Mouse (Mus musculus) midbrain, embryonic 13.5 days (tissue): ENCODE results near the gene Selenom. TPM values are rescaled to one million over a fixed set of nuclear protein-coding genes. Genes with fewer than 3 reads are reported as not detected.
A peak's percentile ranks its signal among the peaks of the same experiment; 100 is the strongest.

ENCODE experiments used
- ATAC-seq: fragments of 200-750 bp; cut with Nextera tagmentation; 2 replicates; pipeline ENCODE4 v1.8.0; 2017; ENCODE audit warnings: mild to moderate bottlenecking, moderate TSS enrichment, moderate library complexity
- H3K27ac ChIP-seq: fragments of 300-500 bp; sonication (generic); 2 replicates; pipeline ENCODE4 v1.5.1; 2015; ENCODE audit warnings: inconsistent platforms, mild to moderate bottlenecking, moderate library complexity
- H3K27me3 ChIP-seq: fragments of 300-500 bp; sonication (generic); 2 replicates; pipeline ENCODE4 v1.6.1; 2015; ENCODE audit warnings: mild to moderate bottlenecking, inconsistent platforms
- H3K36me3 ChIP-seq: fragments of 300-500 bp; sonication (generic); 2 replicates; pipeline ENCODE4 v1.6.1; 2015; ENCODE audit warnings: mild to moderate bottlenecking, inconsistent platforms
- H3K4me1 ChIP-seq: fragments of 300-500 bp; sonication (generic); replicated peaks from 2 replicates; pipeline ENCODE4 v1.6.1; 2015; ENCODE audit warnings: inconsistent platforms
- H3K4me2 ChIP-seq: fragments of 300-500 bp; sonication (generic); replicated peaks from 2 replicates; pipeline ENCODE4 v1.6.1; 2015; ENCODE audit warnings: moderate library complexity, mild to moderate bottlenecking, inconsistent platforms
- H3K4me3 ChIP-seq: fragments of 300-500 bp; sonication (generic); replicated peaks from 2 replicates; pipeline ENCODE4 v1.5.1; 2015; ENCODE audit warnings: mild to moderate bottlenecking, inconsistent platforms
- H3K9ac ChIP-seq: fragments of 300-500 bp; sonication (generic); replicated peaks from 2 replicates; pipeline ENCODE4 v1.6.1; 2015; ENCODE audit warnings: mild to moderate bottlenecking, inconsistent platforms
- H3K9me3 ChIP-seq: fragments of 300-500 bp; sonication (generic); 2 replicates; pipeline ENCODE4 v1.6.1; 2016; ENCODE audit warnings: mild to moderate bottlenecking, inconsistent platforms
- WGBS: fragments of 180-500 bp; shearing (Covaris S2); methylation state at CpG from one replicate; pipeline ENCODE4 v1.1.7; 2015; 5-methylcytosine and 5-hydroxymethylcytosine counted together
- polyA plus RNA-seq: library from polyadenylated mRNA; unstranded; fragments of >200 nt; fragmentation: Nextera tagmentation; extraction: Ambion mirVana; gene quantifications from 2 replicates; pipeline ENCODE4 v1.2.1, GENCODE M21; 2015

Selenom gene
- polyA plus RNA-seq, 1 experiment from 2014 or later = 32.0 TPM

DNA sequence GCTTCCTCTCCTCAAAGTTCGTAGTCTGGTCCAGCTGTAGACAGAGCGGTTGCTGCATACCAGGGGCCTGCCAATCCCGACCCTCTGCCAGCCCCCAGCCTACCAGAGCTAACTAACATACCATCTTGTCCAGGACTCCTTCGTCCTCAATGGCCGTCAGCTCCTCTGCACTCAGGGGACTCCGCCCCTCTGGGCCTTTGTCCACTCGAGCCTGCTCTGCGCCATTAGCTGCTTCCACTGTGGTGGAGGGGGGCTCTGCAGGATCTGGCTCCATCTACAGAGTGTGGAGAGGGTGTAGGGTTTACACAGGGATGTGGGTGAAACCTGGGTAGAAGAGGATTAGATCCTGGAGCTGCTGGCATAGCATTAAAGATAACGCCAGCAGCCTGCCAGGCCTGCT, 11.7 kb downstream of the Selenom start:
- WGBS = 77% methylated on average over 9 of the region's 9 CpGs
- peaks cover 39% of the 10 kb centered on the region for H3K36me3 ChIP-seq
- no peak for ATAC-seq
- H3K27me3 ChIP-seq = no peaks in the 10 kb centered on the region
- H3K4me1 ChIP-seq = no peaks in the 10 kb centered on the region
- no peak overlapping the region for H3K4me2 ChIP-seq
- no peak overlapping the region for H3K27ac ChIP-seq
- H3K9ac ChIP-seq = no peak overlapping the region
- no peak overlapping the region for H3K4me3 ChIP-seq
- H3K9me3 ChIP-seq = no peaks in the 10 kb centered on the region

DNA sequence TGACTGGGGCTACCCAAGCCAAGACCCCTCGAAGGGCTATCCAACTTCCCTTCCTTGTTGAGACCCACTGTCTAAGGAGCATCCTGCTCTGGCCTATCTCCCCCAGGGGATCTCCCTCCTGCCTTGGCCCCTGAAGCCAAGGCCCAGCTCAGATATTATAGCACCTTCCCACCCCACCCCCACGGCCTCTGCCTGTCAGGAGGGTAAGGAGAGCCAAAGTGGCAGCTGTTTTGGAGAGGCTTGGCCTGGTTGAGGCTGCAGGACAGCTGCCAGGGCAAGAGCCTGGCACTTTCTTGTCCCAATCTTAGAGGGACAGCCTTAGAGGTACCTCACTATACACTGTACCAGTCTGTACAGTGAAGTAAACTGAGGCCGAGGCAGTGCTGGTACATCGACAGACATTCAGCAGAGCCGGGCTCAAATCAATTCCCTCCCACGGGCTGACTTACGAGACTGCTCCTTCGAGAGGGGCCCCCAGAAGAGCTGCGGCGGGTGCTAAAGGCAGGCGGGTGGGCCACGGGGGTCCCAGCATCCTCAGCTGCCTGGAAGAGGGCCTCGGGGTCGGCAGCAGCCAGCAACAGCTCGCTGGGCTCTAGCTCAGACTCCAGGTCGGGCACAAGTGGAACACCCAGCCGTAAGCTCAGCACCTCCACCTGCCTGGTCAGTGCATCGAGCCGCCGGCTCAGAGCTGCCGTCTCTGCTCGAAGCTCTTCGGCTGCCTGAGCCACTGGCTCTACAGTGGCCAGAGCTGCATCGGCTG, 12.7 kb downstream of the Selenom start:
- Histone ChIP-seq H3K36me3 (peaks cover 41% of the 10 kb centered on the region), H3K4me2 (no peak overlapping the region), H3K4me1 (no peaks in the 10 kb centered on the region), H3K9ac (no peak overlapping the region), H3K4me3 (no peak overlapping the region), H3K27ac (no peak overlapping the region), H3K27me3 (no peaks in the 10 kb centered on the region), H3K9me3 (no peaks in the 10 kb centered on the region)
- 93% methylated on average over 23 of the region's 24 CpGs for WGBS
- no peak for ATAC-seq

DNA sequence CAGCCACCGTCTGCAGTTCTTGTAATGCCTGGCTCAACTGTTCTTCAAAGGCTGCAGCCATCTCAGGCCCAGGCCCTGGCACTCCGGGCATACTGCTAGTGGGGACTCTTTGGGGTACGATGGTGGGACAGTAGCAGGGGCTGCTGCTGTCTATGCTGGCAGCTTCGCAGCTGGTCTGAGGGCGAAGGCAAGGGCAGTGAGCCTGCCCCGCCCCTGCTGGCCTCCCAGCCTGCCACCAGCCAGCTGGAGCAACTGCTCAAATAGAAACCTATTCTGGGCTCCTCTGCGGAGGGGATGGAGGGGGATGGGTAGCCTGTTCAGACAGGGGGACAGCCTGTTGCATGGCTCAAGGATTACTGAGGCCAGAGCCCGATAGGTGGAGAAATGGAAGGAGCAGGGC, 13.3 kb downstream of the Selenom start:
- no peak overlapping the region for H3K4me2 ChIP-seq
- 73% methylated on average over 8 of the region's 8 CpGs for WGBS
- H3K27ac ChIP-seq = no peak overlapping the region
- no peaks in the 10 kb centered on the region for H3K4me1 ChIP-seq
- no peak overlapping the region for H3K9ac ChIP-seq
- H3K9me3 ChIP-seq = no peaks in the 10 kb centered on the region
- H3K27me3 ChIP-seq = no peaks in the 10 kb centered on the region
- peaks cover 41% of the 10 kb centered on the region for H3K36me3 ChIP-seq
- ATAC-seq = no peak
- H3K4me3 ChIP-seq = no peak overlapping the region

DNA sequence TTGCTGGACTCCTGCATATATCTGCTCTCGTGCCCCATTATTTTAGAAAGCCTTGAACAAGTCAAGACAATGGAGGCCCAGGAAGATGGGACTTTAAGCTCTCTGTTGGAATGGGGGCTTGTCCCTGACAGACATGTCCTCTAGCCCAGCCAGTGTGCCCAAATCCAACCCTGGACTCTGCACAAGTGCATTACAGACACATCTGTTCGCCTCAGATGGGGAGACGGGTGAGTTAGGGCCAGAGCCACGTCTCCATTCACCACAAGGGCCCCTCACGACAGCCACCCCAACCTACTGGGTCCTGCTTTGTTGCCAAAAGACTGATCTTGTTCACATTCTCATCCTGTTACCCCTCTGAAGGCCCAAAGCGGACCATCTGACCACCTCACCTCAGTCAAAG, 13.7 kb downstream of the Selenom start:
- Histone ChIP-seq H3K9ac (no peak overlapping the region), H3K27ac (no peak overlapping the region), H3K27me3 (no peaks in the 10 kb centered on the region), H3K4me2 (no peak overlapping the region), H3K4me3 (no peak overlapping the region), H3K36me3 (peaks cover 40% of the 10 kb centered on the region), H3K4me1 (no peaks in the 10 kb centered on the region), H3K9me3 (no peaks in the 10 kb centered on the region)
- WGBS = 85% methylated on average over 6 of the region's 6 CpGs
- ATAC-seq = no peak

DNA sequence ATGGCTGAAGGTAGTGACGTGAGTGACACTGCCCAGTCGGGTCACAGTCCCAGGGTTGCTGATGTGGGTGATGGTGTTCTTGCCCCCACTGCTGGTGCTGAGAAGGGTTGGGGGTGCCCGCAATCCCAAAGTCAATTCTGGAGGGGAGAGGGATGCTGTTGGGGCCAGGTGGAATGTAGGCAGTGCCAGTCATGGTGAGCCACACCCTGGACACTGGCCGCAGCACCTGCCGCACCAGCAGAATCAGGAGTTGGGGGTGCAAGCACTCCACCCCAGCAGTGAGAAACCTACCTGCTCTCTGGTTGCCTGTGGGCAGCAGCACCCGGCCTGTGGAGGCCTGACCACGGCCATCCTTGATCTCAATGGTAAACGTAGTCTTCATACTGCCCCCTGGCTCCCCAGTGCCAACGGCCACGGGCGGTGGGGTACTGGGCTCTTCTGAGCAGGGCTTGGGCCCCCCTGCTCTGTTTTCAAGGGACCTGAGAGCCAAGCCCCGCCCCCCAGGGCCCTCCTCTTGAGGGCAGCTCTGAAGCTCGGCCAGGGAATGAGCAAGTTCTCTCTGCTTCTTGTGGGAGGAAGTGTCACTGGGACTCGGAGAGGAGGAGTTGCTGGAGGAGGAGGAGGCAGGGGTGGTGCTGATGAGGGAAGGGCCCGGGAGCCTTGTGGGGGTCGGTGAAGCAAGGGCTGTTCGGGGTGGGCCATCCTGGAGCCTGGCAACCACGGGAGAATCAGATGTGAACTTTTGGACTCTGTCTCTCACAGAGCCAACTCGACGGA, 15.2 kb downstream of the Selenom start:
- no peaks in the 10 kb centered on the region for H3K27me3 ChIP-seq
- no peak overlapping the region for H3K9ac ChIP-seq
- H3K4me1 ChIP-seq = no peaks in the 10 kb centered on the region
- 85% methylated on average over 20 of the region's 20 CpGs for WGBS
- H3K36me3 ChIP-seq = peaks cover 40% of the 10 kb centered on the region
- no peak for ATAC-seq
- no peak overlapping the region for H3K4me2 ChIP-seq
- H3K9me3 ChIP-seq = no peaks in the 10 kb centered on the region
- no peak overlapping the region for H3K4me3 ChIP-seq
- H3K27ac ChIP-seq = no peak overlapping the region

DNA sequence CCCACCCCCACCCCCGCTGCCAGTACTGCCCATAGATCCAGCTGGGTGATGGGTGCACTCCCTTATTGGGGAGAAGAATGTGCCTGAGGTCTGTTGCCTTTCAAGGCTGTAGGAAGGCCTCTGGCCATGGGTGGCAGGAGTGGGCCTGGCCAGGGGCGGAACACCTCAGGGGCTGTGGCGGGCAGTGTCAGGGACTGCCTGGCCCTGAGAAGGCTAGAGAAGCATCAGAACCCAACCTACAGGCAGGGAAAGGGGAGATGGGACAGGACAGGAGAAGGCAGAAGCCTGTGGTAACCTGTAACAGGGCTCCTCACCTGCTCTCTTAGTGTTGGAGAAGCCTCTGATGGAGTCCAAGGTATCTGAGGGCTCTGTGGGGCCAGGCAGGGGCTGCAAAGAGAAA, 16.2 kb downstream of the Selenom start:
- H3K4me2 ChIP-seq = no peak overlapping the region
- peaks cover 35% of the 10 kb centered on the region for H3K36me3 ChIP-seq
- no peak overlapping the region for H3K9ac ChIP-seq
- no peak for ATAC-seq
- 93% methylated on average over 3 of the region's 3 CpGs for WGBS
- H3K9me3 ChIP-seq = no peaks in the 10 kb centered on the region
- no peak overlapping the region for H3K4me3 ChIP-seq
- peaks cover 8% of the 10 kb centered on the region for H3K4me1 ChIP-seq
- H3K27ac ChIP-seq = no peak overlapping the region
- no peaks in the 10 kb centered on the region for H3K27me3 ChIP-seq

DNA sequence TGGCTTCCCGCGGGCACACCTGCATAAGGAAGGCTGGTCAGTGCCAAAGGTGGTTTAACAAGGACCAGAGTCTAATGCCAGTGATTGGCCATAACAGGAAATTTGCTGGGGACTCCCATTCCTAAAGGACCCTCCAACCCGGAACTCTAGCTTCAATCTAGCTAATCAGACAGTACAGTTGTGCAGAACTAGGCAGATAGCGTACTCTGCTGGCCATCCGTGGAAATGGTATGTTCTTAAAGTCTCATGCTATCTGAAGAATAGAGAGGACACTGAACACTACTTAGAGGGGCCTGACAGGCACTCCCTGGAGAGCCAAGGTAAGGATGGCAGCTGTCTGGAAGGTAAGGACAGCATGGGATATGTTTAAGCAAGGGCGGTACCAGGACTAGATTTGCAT, 17.1 kb downstream of the Selenom start:
- Histone ChIP-seq H3K9ac (no peak overlapping the region), H3K27me3 (no peaks in the 10 kb centered on the region), H3K36me3 (peaks cover 31% of the 10 kb centered on the region), H3K9me3 (no peaks in the 10 kb centered on the region), H3K4me3 (no peak overlapping the region), H3K27ac (no peak overlapping the region), H3K4me1 (peaks cover 15% of the 10 kb centered on the region), H3K4me2 (no peak overlapping the region)
- no peak for ATAC-seq
- 82% methylated on average over 6 of the region's 6 CpGs for WGBS

DNA sequence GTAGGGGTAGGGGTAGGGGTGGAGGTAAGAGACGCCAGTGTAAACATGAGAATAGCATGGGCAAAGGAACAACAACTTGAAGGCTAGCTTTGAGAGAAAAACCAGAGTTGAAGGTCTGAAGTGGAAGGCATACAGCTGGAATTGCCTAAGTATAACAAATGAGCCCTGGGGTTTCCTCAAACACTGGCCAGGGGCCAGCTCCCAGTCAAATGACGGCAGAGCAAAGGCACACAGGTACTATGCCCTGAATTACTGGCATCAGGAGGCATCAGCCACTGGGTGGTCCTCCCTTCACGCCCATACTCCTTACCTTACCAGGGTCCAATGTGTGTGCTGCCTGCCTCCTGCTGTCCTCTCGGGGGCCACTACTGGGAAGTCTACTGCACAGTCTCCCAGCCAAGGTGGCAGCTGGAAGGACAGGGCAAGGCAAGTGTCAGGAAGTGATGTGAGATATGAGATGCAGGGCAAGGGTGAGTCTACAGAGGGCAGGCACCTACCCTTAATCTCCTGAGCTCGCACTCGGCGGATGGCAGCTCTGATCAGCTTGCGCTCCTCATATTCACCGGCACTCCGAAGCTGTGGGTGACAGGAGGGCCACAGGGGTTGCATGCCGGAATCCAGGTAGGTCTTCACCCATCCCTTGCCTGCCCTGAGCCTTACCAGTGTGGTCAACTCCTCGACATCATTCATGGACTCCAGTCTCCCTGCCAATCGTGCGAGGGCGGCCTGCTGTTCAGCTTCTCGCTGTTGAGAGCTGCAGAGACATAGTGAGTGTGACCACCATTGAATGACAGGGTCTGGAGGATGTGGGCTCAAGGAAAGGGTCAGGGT, 17.8 kb downstream of the Selenom start:
- H3K27me3 ChIP-seq = no peaks in the 10 kb centered on the region
- no peak for ATAC-seq
- H3K27ac ChIP-seq = no peak overlapping the region
- no peak overlapping the region for H3K4me3 ChIP-seq
- peaks cover 31% of the 10 kb centered on the region for H3K36me3 ChIP-seq
- 95% methylated on average over 16 of the region's 16 CpGs for WGBS
- no peak overlapping the region; the same call in 1 of the 2 replicates for H3K9ac ChIP-seq
- peaks cover 20% of the 10 kb centered on the region for H3K4me1 ChIP-seq
- no peak overlapping the region for H3K4me2 ChIP-seq
- H3K9me3 ChIP-seq = no peaks in the 10 kb centered on the region

DNA sequence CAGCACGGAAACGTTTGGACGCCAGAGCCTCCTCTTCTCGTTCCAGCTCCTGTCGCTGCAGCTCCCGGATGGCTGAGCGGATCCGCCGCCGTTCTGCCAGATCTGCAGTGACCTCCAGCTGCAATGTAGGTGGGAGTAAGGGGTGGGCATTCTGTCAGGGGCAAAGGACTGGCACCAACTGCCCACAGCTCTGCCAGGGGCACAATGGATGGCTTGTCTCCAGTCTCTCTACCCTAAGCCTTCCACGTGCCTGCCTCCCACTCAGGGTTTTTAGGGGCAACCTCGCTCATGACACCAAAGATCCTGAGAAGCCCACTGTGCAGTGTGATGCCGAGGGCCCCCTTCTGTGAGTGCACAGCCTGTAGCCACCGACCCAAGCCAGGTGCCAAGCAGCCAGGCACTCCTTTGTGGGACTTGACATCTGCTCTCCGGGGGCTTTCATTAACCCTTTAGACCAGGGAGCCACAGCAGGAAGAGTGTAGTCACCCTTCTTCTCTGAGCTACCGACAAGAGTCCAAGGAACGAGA, 19.0 kb downstream of the Selenom start:
- peaks cover 4% of the 10 kb centered on the region; the same call in 1 of the 2 replicates for H3K27me3 ChIP-seq
- H3K9ac ChIP-seq = 0 out of 2 replicates have a peak overlapping the region, but pooled peaks have one; percentile 36
- H3K36me3 ChIP-seq = peaks cover 31% of the 10 kb centered on the region
- H3K4me2 ChIP-seq = no peak overlapping the region
- ATAC-seq = no peak
- H3K4me3 ChIP-seq = no peak overlapping the region
- no peaks in the 10 kb centered on the region for H3K9me3 ChIP-seq
- H3K4me1 ChIP-seq = peaks cover 29% of the 10 kb centered on the region
- no peak overlapping the region for H3K27ac ChIP-seq
- 90% methylated on average over 17 of the region's 17 CpGs for WGBS

DNA sequence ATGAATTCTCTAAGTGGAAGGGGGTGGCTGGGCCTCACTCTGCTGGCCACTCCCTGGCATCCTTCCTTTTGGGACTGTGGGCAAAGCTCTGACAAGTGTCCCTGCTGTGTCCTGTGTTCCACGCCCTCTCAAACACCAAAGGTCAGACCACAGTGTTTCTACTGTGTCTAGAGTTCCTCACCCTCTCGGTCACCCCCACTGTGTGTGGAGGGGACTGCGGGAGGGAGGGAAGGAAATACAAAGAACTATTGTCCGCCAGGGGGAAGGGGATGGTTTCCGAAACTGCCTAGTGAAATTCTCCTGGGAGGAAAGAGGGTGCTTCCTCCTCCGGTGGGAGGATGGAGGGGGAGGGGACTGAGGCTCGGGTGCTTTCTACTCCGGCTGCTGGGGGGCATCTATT, 20.5 kb downstream of the Selenom start:
- peak overlapping the region; percentile 75; the same call in 1 of the 2 replicates for H3K9ac ChIP-seq
- H3K4me3 ChIP-seq = peak overlapping the region; percentile 60; the same call in 1 of the 2 replicates
- H3K9me3 ChIP-seq = no peaks in the 10 kb centered on the region
- peak; percentile 5; the same call in 1 of the 2 replicates for ATAC-seq
- peak overlapping the region; percentile 95 for H3K4me2 ChIP-seq
- WGBS = 9% methylated on average over 8 of the region's 8 CpGs
- 0 out of 2 replicates have a peak overlapping the region, but pooled peaks have one; percentile 85 for H3K27ac ChIP-seq
- H3K27me3 ChIP-seq = peaks cover 4% of the 10 kb centered on the region; the same call in 1 of the 2 replicates
- H3K36me3 ChIP-seq = peaks cover 22% of the 10 kb centered on the region
- H3K4me1 ChIP-seq = peaks cover 32% of the 10 kb centered on the region

DNA sequence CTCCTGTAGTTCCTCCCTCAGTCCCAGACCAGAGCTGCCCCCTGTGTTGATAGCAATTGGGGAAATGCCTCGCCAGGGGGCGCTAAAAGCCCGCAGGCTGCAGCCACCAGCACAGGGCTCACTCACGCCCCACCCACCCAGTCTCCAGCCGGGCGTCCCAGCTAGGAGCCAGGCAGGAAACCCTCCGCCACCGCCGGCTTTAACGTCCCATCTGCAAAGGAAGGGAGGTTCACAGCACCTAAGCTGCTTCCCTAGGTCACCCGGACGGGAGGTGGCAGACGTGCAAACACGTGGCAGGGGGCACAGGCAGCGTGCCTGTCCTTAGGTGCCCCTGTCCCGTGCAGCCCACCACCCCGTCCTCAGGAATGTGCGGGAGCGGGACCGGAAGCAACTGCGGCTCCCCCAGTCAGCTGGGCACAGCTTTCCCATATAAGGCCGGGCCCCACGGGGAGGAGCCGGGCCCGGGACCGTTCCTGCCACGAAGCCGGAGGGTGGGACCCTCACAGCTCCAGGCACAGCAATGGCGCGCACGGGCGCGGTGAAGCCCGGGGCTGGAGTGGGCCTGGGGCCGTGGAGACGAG, 21.0 kb downstream of the Selenom start:
- H3K4me1 ChIP-seq = peaks cover 32% of the 10 kb centered on the region
- H3K36me3 ChIP-seq = peaks cover 17% of the 10 kb centered on the region
- WGBS = under 1% methylated on average over 36 of the region's 36 CpGs
- peak overlapping the region; percentile 95 for H3K4me2 ChIP-seq
- H3K4me3 ChIP-seq = peak overlapping the region; percentile 60
- ATAC-seq = peak; percentile 86
- H3K9me3 ChIP-seq = no peaks in the 10 kb centered on the region
- peak overlapping the region; percentile 75 for H3K9ac ChIP-seq
- H3K27me3 ChIP-seq = peaks cover 4% of the 10 kb centered on the region; the same call in 1 of the 2 replicates
- H3K27ac ChIP-seq = peak overlapping the region; percentile 85
